Mouse (Mus musculus): ENCODE measurements around the gene Mex3d.

Mex3d gene

GRCm38 (mm10) chr10:80412656-80413541 lies 25.4 kb upstream of the Mex3d start:
- DNase-seq (ENCODE audit: low read depth in 2 of 2, low spot score in 2 of 2), result no peak

GRCm38 (mm10) chr10:80407924-80408323 lies 20.5 kb upstream of the Mex3d start:
- DNase-seq (ENCODE audit: low read depth in 2 of 2, low spot score in 2 of 2), result no peak

GRCm38 (mm10) chr10:80406684-80407501 lies 19.4 kb upstream of the Mex3d start, which contains the start of gene Uqcr11:
Gene Uqcr11, minus strand, starts transcription at chr10:80406830.
- peak; percentile 85 to 89 for DNase-seq (ENCODE audit: low read depth in 2 of 2, low spot score in 2 of 2)

GRCm38 (mm10) chr10:80405481-80406173 lies 18.2 kb upstream of the Mex3d start:
- no peak for DNase-seq (ENCODE audit: low read depth in 2 of 2, low spot score in 2 of 2)

GRCm38 (mm10) chr10:80403044-80403692 lies 15.7 kb upstream of the Mex3d start:
- DNase-seq (ENCODE audit: low read depth in 2 of 2, low spot score in 2 of 2), result peak; percentile 42 to 50

- no peak for DNase-seq (ENCODE audit: low read depth in 2 of 2, low spot score in 2 of 2)
Observed at GRCm38 (mm10) chr10:80400704-80401161, 13.3 kb upstream of the Mex3d start.

- no peak for DNase-seq (ENCODE audit: low read depth in 2 of 2, low spot score in 2 of 2)
Observed at GRCm38 (mm10) chr10:80399973-80400703, 12.7 kb upstream of the Mex3d start.

- peak; percentile 99 for DNase-seq (ENCODE audit: low read depth in 2 of 2, low spot score in 2 of 2)
Observed at GRCm38 (mm10) chr10:80399191-80399972, 11.9 kb upstream of the Mex3d start, which contains the start of gene Mbd3. Gene Mbd3, minus strand, starts transcription at chr10:80399550.

- peak; percentile 94 to 95 for DNase-seq (ENCODE audit: low read depth in 2 of 2, low spot score in 2 of 2)
Observed at GRCm38 (mm10) chr10:80398719-80399190, 11.3 kb upstream of the Mex3d start.

GRCm38 (mm10) chr10:80398174-80398535 lies 10.7 kb upstream of the Mex3d start:
- DNase-seq (ENCODE audit: low read depth in 2 of 2, low spot score in 2 of 2), result no peak

GRCm38 (mm10) chr10:80397524-80398173 lies 10.2 kb upstream of the Mex3d start:
- no peak for DNase-seq (ENCODE audit: low read depth in 2 of 2, low spot score in 2 of 2)

GRCm38 (mm10) chr10:80396822-80397523 lies 9.5 kb upstream of the Mex3d start:
- no peak for DNase-seq (ENCODE audit: low read depth in 2 of 2, low spot score in 2 of 2)

GRCm38 (mm10) chr10:80395025-80395627 lies 7.7 kb upstream of the Mex3d start:
- DNase-seq (ENCODE audit: low read depth in 2 of 2, low spot score in 2 of 2), result no peak

- no peak for DNase-seq (ENCODE audit: low read depth in 2 of 2, low spot score in 2 of 2)
Observed at GRCm38 (mm10) chr10:80392687-80393086, 5.2 kb upstream of the Mex3d start.

GRCm38 (mm10) chr10:80390697-80391096 lies 3.2 kb upstream of the Mex3d start:
- DNase-seq (ENCODE audit: low read depth in 2 of 2, low spot score in 2 of 2), result no peak

GRCm38 (mm10) chr10:80389185-80389708 lies 1.8 kb upstream of the Mex3d start:
- DNase-seq (ENCODE audit: low read depth in 2 of 2, low spot score in 2 of 2), result no peak

GRCm38 (mm10) chr10:80388731-80389130 lies 1.3 kb upstream of the Mex3d start:
- no peak for DNase-seq (ENCODE audit: low read depth in 2 of 2, low spot score in 2 of 2)

Measured in CD8-positive naive resting alpha-beta T cell, adult 2 months (primary cell).